Mouse (Mus musculus): Measurements from ENCODE around the gene Tmem86a. TPM values are rescaled to one million over a fixed set of nuclear protein-coding genes. Genes with fewer than 3 reads are reported as not detected.

Tmem86a gene
- polyA plus RNA-seq, 1 experiment: 60.7 TPM

DNA sequence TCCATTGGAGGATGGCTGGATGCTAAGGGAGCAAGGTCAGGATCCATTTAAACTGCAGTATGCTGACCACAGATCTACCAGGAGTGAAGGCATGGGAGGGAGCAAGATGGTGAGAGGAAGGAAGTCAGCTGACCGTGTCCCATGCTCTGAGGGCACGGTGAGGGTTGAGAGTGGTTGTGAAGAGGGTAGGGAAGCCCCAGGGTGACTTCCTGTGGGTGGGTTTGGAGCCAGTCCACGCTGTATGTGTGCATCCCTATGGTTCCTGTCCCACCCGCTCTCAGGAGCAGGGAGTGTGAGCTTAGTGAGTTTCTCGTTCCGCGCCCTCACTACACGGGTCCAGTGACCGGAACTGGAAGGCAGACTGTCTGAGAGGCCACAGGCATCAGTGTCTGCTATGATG lies 5.3 kb downstream of the Tmem86a start:
- no peak overlapping the region for H3K4me3 ChIP-seq (ENCODE audit: extremely low read depth, insufficient read depth, insufficient read length)
- WGBS: 10% methylated on average over 9 of the region's 9 CpGs
- DNase-seq (ENCODE audit: low read depth in 1 of 2, low spot score in 2 of 2): peak in 1 of 2 experiments; percentile 22
- TF ChIP-seq CTCF (IDR thresholded peaks at IDR 0.05; ENCODE audit: extremely low read depth, insufficient read depth, insufficient read length, insufficient replicate concordance): no peak
- no peaks in the 10 kb centered on the region for H3K27me3 ChIP-seq (ENCODE audit: control insufficient read depth, insufficient read depth, low read length)
- H3K4me1 ChIP-seq (ENCODE audit: control insufficient read depth, insufficient read depth, insufficient read length): peaks cover 9% of the 10 kb centered on the region; the same call in 1 of the 2 replicates
- H3K36me3 ChIP-seq (ENCODE audit: control insufficient read depth, insufficient read depth, low read length): peaks cover 3% of the 10 kb centered on the region; the same call in 1 of the 2 replicates
- no peak overlapping the region for H3K27ac ChIP-seq (ENCODE audit: insufficient read depth, low read length)

DNA sequence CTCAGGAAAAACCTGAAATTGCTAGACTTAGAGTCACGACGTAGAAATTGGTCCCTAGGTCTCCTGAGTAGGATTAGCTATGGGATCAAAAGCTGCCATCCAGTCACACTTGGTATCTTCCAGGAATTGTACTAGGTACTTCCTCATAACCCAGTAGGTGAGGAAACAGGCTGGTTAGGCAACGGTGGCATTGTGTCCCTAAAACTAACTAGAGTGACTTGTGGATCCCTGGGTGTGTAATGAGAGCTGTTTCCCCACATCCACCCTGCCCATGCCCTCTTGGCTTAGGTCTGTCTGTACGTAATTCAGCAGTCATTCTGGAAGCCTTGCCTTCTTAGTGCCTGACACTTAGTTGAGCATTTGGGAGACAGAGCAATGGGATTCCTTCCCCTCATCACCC lies 5.9 kb downstream of the Tmem86a start:
- no peak for TF ChIP-seq POLR2A (IDR thresholded peaks at IDR 0.05; ENCODE audit: low read depth, low read length)
- TF ChIP-seq CTCF (IDR thresholded peaks at IDR 0.05; ENCODE audit: extremely low read depth, insufficient read depth, insufficient read length, insufficient replicate concordance): no peak
- peaks cover 9% of the 10 kb centered on the region; the same call in 1 of the 2 replicates for H3K4me1 ChIP-seq (ENCODE audit: control insufficient read depth, insufficient read depth, insufficient read length)
- DNase-seq (ENCODE audit: low read depth in 1 of 2, low spot score in 2 of 2): no peak
- no peaks in the 10 kb centered on the region for H3K27me3 ChIP-seq (ENCODE audit: control insufficient read depth, insufficient read depth, low read length)
- no peak overlapping the region for H3K4me3 ChIP-seq (ENCODE audit: extremely low read depth, insufficient read depth, insufficient read length)
- 68% methylated on average over 4 of the region's 4 CpGs for WGBS
- no peak overlapping the region for H3K27ac ChIP-seq (ENCODE audit: insufficient read depth, low read length)
- peaks cover 3% of the 10 kb centered on the region; the same call in 1 of the 2 replicates for H3K36me3 ChIP-seq (ENCODE audit: control insufficient read depth, insufficient read depth, low read length)

DNA sequence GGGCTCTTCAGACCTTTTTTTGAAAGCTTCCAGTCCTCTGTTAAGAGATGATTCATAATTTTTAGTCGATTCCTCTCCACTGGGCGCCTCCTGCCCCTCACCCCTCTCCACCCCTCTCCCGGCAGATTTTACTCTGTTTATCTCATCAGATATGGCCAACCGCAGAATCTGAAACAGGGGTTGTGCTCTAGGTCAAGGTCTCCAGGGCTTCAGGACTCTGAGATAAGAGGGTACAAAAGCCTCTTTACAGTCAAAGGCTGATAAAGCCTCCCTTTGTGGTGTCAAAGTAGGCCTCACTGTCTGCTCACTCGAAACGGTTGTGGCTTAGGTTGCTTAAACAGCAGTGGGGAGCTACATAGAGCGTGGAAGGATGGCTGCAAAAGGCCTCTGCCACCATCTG lies 8.9 kb downstream of the Tmem86a start:
- Histone ChIP-seq H3K4me3 (ENCODE audit: extremely low read depth, insufficient read depth, insufficient read length) (no peak overlapping the region), H3K4me1 (ENCODE audit: control insufficient read depth, insufficient read depth, insufficient read length) (peaks cover 7% of the 10 kb centered on the region; the same call in 1 of the 2 replicates), H3K36me3 (ENCODE audit: control insufficient read depth, insufficient read depth, low read length) (no peaks in the 10 kb centered on the region), H3K27ac (ENCODE audit: insufficient read depth, low read length) (no peak overlapping the region), H3K27me3 (ENCODE audit: control insufficient read depth, insufficient read depth, low read length) (no peaks in the 10 kb centered on the region)
- no peak for DNase-seq (ENCODE audit: low read depth in 1 of 2, low spot score in 2 of 2)
- 80% methylated on average over 7 of the region's 7 CpGs for WGBS
- no peak for TF ChIP-seq CTCF (IDR thresholded peaks at IDR 0.05; ENCODE audit: extremely low read depth, insufficient read depth, insufficient read length, insufficient replicate concordance)
- no peak for TF ChIP-seq POLR2A (IDR thresholded peaks at IDR 0.05; ENCODE audit: low read depth, low read length)

DNA sequence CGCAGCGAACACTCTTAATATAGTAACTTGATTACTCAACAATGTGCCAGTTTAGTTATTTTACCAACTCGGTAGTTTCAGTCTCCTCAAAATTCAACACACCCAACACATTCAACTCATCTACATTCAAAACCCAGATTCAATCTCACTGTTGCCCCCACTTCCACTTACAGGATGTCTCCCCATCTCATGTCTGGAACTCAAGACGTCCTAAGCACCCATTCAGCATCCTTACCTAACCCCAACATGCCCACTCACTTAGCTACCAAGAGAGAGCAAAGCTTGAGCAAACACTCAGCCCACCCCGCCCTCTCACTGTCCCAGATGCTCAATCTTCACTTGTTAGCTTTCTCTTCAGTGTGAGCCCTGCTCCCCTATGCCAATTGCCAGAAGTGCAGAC lies 11.2 kb downstream of the Tmem86a start:
- WGBS: 80% methylated on average over 5 of the region's 5 CpGs
- DNase-seq (ENCODE audit: low read depth in 1 of 2, low spot score in 2 of 2): no peak
- no peaks in the 10 kb centered on the region for H3K36me3 ChIP-seq (ENCODE audit: control insufficient read depth, insufficient read depth, low read length)

DNA sequence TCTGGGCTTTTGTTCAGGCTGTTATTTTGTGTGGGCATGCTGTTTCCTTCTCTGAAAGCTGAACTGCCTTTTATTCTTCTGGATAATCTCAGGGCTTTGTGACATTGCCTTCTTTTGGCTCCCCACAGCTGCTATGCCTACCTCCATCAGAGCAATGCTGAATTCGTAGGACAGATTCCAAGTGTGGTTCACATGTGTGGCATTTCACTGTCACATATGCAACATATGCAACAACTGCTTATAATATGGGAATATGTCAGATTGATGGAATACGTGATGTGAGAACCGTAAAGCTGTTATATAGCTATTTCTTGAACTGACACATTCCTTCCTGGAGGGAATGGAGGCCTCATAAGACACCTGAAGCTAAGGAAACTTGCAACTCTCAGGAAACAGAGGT lies 16.5 kb downstream of the Tmem86a start:
- H3K36me3 ChIP-seq (ENCODE audit: control insufficient read depth, insufficient read depth, low read length): no peaks in the 10 kb centered on the region
- TF ChIP-seq POLR2A (IDR thresholded peaks at IDR 0.05; ENCODE audit: low read depth, low read length) (no peak), CTCF (IDR thresholded peaks at IDR 0.05; ENCODE audit: extremely low read depth, insufficient read depth, insufficient read length, insufficient replicate concordance) (no peak)
- no peaks in the 10 kb centered on the region for H3K4me1 ChIP-seq (ENCODE audit: control insufficient read depth, insufficient read depth, insufficient read length)
- no peaks in the 10 kb centered on the region for H3K27me3 ChIP-seq (ENCODE audit: control insufficient read depth, insufficient read depth, low read length)
- no peak for DNase-seq (ENCODE audit: low read depth in 1 of 2, low spot score in 2 of 2)
- H3K27ac ChIP-seq (ENCODE audit: insufficient read depth, low read length): no peak overlapping the region
- 85% methylated on average over 3 of the region's 3 CpGs for WGBS
- no peak overlapping the region for H3K4me3 ChIP-seq (ENCODE audit: extremely low read depth, insufficient read depth, insufficient read length)

More for the DNA sequence above, 11.2 kb downstream of the Tmem86a start:
- Histone ChIP-seq H3K27ac (ENCODE audit: insufficient read depth, low read length) (no peak overlapping the region), H3K4me3 (ENCODE audit: extremely low read depth, insufficient read depth, insufficient read length) (no peak overlapping the region), H3K4me1 (ENCODE audit: control insufficient read depth, insufficient read depth, insufficient read length) (no peaks in the 10 kb centered on the region), H3K27me3 (ENCODE audit: control insufficient read depth, insufficient read depth, low read length) (no peaks in the 10 kb centered on the region)
- no peak for TF ChIP-seq CTCF (IDR thresholded peaks at IDR 0.05; ENCODE audit: extremely low read depth, insufficient read depth, insufficient read length, insufficient replicate concordance)
- TF ChIP-seq POLR2A (IDR thresholded peaks at IDR 0.05; ENCODE audit: low read depth, low read length): no peak

DNA sequence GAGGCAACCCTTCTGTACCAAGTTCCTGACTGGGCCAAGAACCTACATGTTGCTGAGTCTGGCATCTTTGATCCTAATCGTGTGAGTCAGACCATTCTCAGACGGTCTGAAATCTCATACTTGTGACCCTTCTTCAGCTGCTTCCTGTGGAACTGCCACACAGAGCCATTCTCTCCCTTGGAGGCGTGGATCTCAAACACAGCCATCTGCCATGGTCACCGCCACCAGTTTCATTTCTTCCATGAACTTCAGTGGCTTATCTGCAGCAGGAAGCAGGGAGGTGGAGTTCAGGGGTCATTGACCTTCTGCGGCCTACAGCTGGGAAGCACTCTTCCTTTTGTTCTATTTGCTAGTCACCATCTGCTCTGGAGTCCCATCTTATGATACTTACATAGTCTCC lies 17.5 kb downstream of the Tmem86a start:
- WGBS: 55% methylated on average over 5 of the region's 5 CpGs
- no peak overlapping the region for H3K27ac ChIP-seq (ENCODE audit: insufficient read depth, low read length)

DNA sequence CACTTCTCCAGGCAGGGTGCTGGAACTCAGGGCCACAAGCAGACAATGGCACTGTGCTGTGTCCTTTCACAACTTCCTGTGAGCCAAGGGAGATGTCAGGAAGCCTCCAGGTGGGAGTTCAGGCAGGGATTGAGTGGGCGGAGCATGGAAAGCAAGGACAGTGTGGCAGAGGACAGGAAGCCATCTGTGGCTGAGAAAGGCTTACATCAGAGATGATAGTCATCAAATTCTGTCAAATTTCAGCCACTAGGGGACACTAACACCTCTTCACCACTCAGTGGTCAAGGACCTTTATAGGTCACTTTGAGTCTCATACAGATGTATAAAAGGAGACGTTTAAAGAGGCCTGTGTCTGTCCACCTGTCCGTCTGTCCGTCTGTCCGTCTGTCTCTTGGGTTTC lies 22.1 kb downstream of the Tmem86a start:
- H3K36me3 ChIP-seq (ENCODE audit: control insufficient read depth, insufficient read depth, low read length): no peaks in the 10 kb centered on the region
- WGBS: 78% methylated on average over 5 of the region's 5 CpGs
- H3K4me1 ChIP-seq (ENCODE audit: control insufficient read depth, insufficient read depth, insufficient read length): no peaks in the 10 kb centered on the region
- TF ChIP-seq CTCF (IDR thresholded peaks at IDR 0.05; ENCODE audit: extremely low read depth, insufficient read depth, insufficient read length, insufficient replicate concordance): no peak
- TF ChIP-seq POLR2A (IDR thresholded peaks at IDR 0.05; ENCODE audit: low read depth, low read length): no peak
- H3K27me3 ChIP-seq (ENCODE audit: control insufficient read depth, insufficient read depth, low read length): no peaks in the 10 kb centered on the region
- DNase-seq (ENCODE audit: low read depth in 1 of 2, low spot score in 2 of 2): no peak
- H3K27ac ChIP-seq (ENCODE audit: insufficient read depth, low read length): no peak overlapping the region
- no peak overlapping the region for H3K4me3 ChIP-seq (ENCODE audit: extremely low read depth, insufficient read depth, insufficient read length)

More for the DNA sequence above, 17.5 kb downstream of the Tmem86a start:
- H3K4me1 ChIP-seq (ENCODE audit: control insufficient read depth, insufficient read depth, insufficient read length): no peaks in the 10 kb centered on the region
- H3K4me3 ChIP-seq (ENCODE audit: extremely low read depth, insufficient read depth, insufficient read length): no peak overlapping the region
- no peaks in the 10 kb centered on the region for H3K27me3 ChIP-seq (ENCODE audit: control insufficient read depth, insufficient read depth, low read length)
- no peak for DNase-seq (ENCODE audit: low read depth in 1 of 2, low spot score in 2 of 2)
- no peak for TF ChIP-seq CTCF (IDR thresholded peaks at IDR 0.05; ENCODE audit: extremely low read depth, insufficient read depth, insufficient read length, insufficient replicate concordance)
- no peak for TF ChIP-seq POLR2A (IDR thresholded peaks at IDR 0.05; ENCODE audit: low read depth, low read length)
- no peaks in the 10 kb centered on the region for H3K36me3 ChIP-seq (ENCODE audit: control insufficient read depth, insufficient read depth, low read length)

Data from spleen, adult 2 months (tissue).